Mouse (Mus musculus) embryo, embryonic 11.5 days (tissue): Measurements from ENCODE around the gene Olfr152.

Source experiments
- DNase-seq: peaks from one replicate; pipeline ENCODE4 v3.0.0-alpha.2; 2012; ENCODE audit warnings: low read depth, low spot score

Gene Olfr152

DNA sequence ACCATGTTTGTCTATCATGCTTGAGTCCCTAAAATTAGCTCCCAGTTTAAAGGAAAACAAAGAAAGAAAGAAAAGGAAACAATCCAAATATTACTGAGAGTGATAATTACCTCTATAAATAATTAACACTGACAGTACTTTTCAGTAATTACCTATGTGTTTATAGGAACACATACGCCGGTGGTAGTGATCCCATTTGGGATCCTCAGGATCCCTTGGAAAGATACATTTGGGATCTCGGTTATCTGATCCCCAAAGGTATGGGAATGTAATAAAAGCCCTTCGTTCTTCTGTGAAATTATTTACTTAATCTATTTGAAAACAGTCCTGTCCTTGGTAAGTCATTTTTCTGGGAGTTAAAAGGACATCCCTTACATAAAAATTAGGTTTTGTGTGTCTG, at the start of gene Olfr152:
Olfr152 (plus strand) TSS at position 301 of the 400 bp plus-strand sequence.
- DNase-seq, result no peak

DNA sequence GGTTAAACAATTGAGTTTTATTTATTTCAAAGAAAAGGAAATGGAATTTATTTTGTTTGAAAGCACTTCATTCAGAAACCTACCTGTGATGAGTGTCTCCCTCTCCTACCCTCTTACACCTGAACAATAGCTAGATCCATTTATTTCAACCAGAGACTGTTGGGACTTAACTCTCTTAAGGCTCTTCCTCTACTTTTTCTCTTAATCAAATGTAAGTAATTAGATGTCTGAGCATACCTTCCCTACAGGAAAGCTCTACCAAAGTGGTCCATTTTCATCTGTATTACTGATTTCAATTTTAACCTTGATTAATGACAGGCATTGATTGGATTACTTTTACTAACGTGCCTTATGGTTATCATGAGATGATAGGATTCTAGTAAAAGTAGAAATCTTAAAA, 39.4 kb upstream of the Olfr152 start, which contains the start of gene Olfr1138:
Olfr1138 (minus strand) TSS at position 101 of the 400 bp plus-strand sequence.
- DNase-seq, result no peak

DNA sequence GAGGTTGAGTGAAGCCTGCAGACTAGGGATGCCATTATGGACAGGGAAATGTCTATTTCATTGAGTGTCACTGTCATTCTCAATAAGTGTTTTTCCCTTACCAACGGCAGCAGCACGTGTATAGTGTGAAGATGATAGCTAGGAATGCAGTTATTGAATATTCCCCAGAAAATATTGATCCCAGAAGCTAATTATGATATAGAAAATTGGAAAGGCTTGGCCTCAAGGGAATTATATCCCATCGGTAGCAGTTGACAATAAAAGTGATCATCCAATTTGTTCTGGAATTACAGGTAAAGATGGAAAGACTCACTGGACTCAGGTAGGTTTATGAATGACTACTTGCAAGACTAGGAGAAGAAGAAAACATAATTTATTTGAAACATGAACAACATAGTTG, 35.8 kb upstream of the Olfr152 start, which contains the start of gene Olfr1140:
Olfr1140 (plus strand) TSS at position 301 of the 400 bp plus-strand sequence.
- no peak for DNase-seq

DNA sequence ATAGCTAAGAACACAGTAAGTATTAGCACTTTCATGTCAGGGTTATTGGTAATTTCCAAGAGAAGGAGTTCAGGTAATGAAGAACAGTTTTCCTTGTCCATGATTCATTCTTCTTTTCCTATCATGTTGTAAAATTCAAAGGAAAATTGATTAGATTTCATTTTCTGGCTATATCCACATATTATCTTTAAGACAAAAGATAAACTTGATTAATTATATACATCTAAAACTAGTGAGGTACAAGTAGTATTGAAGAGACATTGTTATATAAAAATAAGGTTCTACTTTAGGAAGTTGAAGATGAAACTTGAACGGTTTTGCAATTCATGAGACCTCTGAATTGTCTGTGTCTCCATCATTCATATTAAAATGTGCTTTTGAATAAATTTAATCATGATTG, 25.4 kb upstream of the Olfr152 start, which contains the start of gene Olfr1141:
Olfr1141 (minus strand) TSS at position 101 of the 400 bp plus-strand sequence.
- DNase-seq, result no peak

DNA sequence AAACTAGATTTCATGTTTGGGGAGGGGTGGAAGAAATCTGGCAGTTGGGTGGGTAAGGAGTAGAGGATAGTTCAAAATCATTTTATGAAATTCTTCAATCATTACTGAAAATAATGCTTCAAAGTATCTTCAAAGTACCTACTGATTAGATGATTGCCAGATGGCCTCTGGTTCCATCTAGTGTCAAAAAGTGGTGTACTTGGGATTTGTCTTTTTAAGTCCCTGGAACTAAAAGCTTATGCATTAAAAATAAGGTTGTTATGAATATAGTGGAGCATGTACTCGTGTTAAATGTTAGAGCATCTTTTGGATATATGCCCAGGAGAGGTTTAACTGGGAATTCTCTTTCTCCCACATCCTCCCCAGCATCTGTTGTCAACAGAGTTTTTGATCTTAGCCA, 3.1 kb upstream of the Olfr152 start:
- no peak for DNase-seq

DNA sequence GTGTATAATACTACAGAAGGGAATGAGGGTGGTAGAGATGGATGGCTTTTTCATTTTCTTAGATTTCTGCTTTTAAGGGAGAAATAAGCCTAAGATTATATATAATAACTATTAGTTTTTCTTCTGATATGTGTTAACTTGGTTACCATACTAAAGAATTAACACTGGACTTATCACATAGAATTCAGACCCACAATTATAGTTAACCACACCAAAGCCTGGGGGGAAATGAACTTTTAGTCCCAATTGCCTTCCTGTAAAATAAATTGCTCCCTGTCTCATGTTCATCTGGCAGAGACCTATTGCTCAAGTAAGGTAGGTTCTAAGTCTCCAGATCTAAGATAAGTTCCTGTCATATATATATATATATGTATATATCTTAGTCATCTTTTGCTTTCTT, 21.0 kb downstream of the Olfr152 start, which contains the start of gene Olfr1143:
Olfr1143 (plus strand) TSS at position 301 of the 400 bp plus-strand sequence.
- no peak for DNase-seq

DNA sequence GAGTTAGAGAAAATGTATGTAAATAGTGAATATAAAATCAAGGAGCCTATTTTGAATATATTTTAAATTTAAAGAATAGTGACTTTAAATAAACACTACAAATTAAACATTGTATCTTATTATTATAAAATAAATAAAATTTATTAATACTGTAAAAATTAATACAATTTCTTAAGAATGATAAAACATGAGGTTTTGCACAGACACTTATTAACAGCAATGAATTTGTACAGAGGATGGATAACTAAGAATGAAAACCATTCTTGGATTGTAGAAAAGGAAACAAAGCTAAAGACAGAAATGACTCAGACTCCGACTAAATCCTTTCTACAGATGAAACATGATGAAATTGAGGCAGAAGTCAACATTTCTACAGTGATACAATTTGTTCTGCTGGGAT, 30.2 kb downstream of the Olfr152 start, which contains the start of gene Olfr1145:
Olfr1145 (plus strand) TSS at position 301 of the 400 bp plus-strand sequence.
- DNase-seq, result no peak

DNA sequence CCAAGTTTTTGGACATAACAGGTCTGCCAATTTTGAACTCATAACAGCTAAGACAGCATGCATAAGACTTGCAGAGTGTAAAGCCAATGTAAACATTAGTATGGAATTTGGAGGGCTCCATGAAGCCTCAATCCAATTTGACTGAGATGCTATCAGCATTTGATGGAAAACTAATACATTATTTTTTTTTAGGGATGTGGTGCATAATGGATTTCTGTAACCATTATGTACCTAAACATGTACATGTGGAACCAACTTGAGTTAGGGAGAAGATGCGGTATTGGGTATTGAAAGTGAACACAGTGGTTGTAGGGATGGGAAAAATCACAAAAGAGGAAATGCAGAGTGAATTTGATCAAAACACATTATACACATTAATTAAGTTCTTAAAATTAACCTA, 51.0 kb downstream of the Olfr152 start, which contains the start of gene Olfr1148:
Olfr1148 (plus strand) TSS at position 301 of the 400 bp plus-strand sequence.
- no peak for DNase-seq
